Mouse (Mus musculus): ENCODE data around the gene Srsf2.

GRCm38 (mm10) chr11:116807938-116808606 lies 44.8 kb downstream of the Srsf2 start:
- peak; percentile 89 for TF ChIP-seq CTCF (conservative IDR thresholded peaks at IDR 0.05; ENCODE audit: insufficient read depth, insufficient read length, low read depth, low read length)
- TF ChIP-seq POLR2A (IDR thresholded peaks at IDR 0.05; ENCODE audit: low read depth, low read length) = no peak
